Mouse (Mus musculus) bone marrow macrophage, adult 2 months (primary cell): ENCODE measurements around the gene Triobp.

Experiments used
- CTCF ChIP-seq: IDR thresholded peaks from 2 replicates; pipeline ENCODE4 v1.5.1; 2012; ENCODE audit warnings: low read depth, mild to moderate bottlenecking, low read length, moderate library complexity
- POLR2A ChIP-seq: IDR thresholded peaks from 2 replicates; pipeline ENCODE4 v1.6.1; 2012; ENCODE audit warnings: mild to moderate bottlenecking, low read depth, low read length, borderline replicate concordance

DNA sequence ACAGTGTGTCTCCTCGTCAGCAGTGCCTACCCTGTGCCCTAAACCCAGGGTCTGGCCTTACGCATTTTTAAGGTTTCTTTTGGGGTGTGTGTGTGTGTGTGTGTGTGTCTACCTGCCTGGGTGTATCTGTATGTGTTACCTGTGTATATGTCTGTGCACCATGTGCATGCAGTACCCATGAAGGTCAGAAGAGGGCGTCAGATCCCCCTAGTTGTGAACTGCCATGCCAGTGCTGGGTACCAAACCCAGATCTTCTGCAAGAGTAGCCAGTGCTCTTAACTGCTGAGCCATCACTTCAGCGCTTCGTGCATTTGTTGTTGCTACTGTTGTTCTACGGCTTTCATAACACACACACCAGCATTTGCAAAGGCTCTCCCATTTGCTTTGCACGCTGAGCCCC is 44.7 kb downstream of the Triobp start:
- no peak for TF ChIP-seq POLR2A
- no peak for TF ChIP-seq CTCF
